Mouse (Mus musculus) adrenal gland, postnatal 14 days (tissue): Measurements from ENCODE around the gene Ssr4. TPM values are rescaled to one million over a fixed set of nuclear protein-coding genes. Genes with fewer than 3 reads are reported as not detected.
"Not testable (repeated sequence)": the region's sequence is repeated elsewhere in the genome, so short reads cannot be mapped to it uniquely, and the experiment has no call there.

ENCODE experiments used
- DNase-seq: peaks from one replicate; pipeline ENCODE4 v3.0.0; 2021; ENCODE audit warnings: mixed read lengths
- long read RNA-seq, 2 experiments: library from polyadenylated mRNA; stranded (forward); transcript quantifications; one replicate each; pipeline ENCODE4 v2.0.0; 2021
- total RNA-seq: library from RNA; stranded (reverse); gene quantifications from 2 replicates; pipeline ENCODE4 v1.2.3, GENCODE M21; 2021

Gene Ssr4
- total RNA-seq, result 148 and 176 TPM in 2 replicates
- long read RNA-seq, experiment 1, transcript Ssr4-201 (6 exons, 765 nt), result minor isoform, 27 of 151 reads
- long read RNA-seq, experiment 1, transcript Ssr4-208 (6 exons, 800 nt), result major isoform, 106 of 151 reads
- long read RNA-seq, experiment 1, partial matches to known transcripts, result 8 of 151 reads
- long read RNA-seq, experiment 1, other reads (novel, unspliced or antisense), result 10 of 151 reads
- long read RNA-seq, experiment 2, transcript Ssr4-201 (6 exons, 765 nt), result minor isoform, 29 of 114 reads
- long read RNA-seq, experiment 2, transcript Ssr4-208 (6 exons, 800 nt), result major isoform, 75 of 114 reads
- long read RNA-seq, experiment 2, partial matches to known transcripts, result 5 of 114 reads
- long read RNA-seq, experiment 2, other reads (novel, unspliced or antisense), result 4 of 114 reads

- peak; percentile 94 for DNase-seq
These were observed at the start of gene Ssr4, which contains the start of gene Idh3g for GRCm38 (mm10) chrX:73786364-73787224. TSS of gene Ssr4 (plus strand) at chrX:73787028. TSS of gene Idh3g (minus strand) at chrX:73786897.

- no peak for DNase-seq
These were observed 48.7 kb upstream of the Ssr4 start for GRCm38 (mm10) chrX:73738155-73738554.

GRCm38 (mm10) chrX:73739151-73739550 lies 47.7 kb upstream of the Ssr4 start:
- DNase-seq, result no peak

- DNase-seq, result not testable (repeated sequence)
These were observed 47.0 kb upstream of the Ssr4 start for GRCm38 (mm10) chrX:73739841-73740240.

- no peak for DNase-seq
These were observed 41.9 kb upstream of the Ssr4 start for GRCm38 (mm10) chrX:73744774-73745481.

- no peak for DNase-seq
These were observed 37.9 kb upstream of the Ssr4 start for GRCm38 (mm10) chrX:73748977-73749376.

GRCm38 (mm10) chrX:73756334-73757140 lies 30.3 kb upstream of the Ssr4 start, which contains the start of gene Plxnb3:
TSS of gene Plxnb3 (plus strand) at chrX:73757090.
- no peak for DNase-seq

GRCm38 (mm10) chrX:73758611-73759290 lies 28.1 kb upstream of the Ssr4 start:
- DNase-seq, result peak; percentile 30

- DNase-seq, result peak; percentile 86
These were observed 21.5 kb upstream of the Ssr4 start for GRCm38 (mm10) chrX:73765311-73765710.

GRCm38 (mm10) chrX:73767267-73767666 lies 19.6 kb upstream of the Ssr4 start:
- DNase-seq, result peak; percentile 34

GRCm38 (mm10) chrX:73774168-73774760 lies 12.6 kb upstream of the Ssr4 start, which contains the start of gene Srpk3:
TSS of gene Srpk3 (plus strand) at chrX:73774405.
- peak; percentile 13 for DNase-seq

- DNase-seq, result no peak
These were observed 11.9 kb upstream of the Ssr4 start for GRCm38 (mm10) chrX:73774802-73775483.

- no peak for DNase-seq
These were observed 4.6 kb upstream of the Ssr4 start for GRCm38 (mm10) chrX:73782227-73782626.

- DNase-seq, result no peak
These were observed 1.2 kb upstream of the Ssr4 start for GRCm38 (mm10) chrX:73785666-73786065.

GRCm38 (mm10) chrX:73787225-73787558 lies 364 bp downstream of the Ssr4 start:
- DNase-seq, result no peak

- peak; percentile 3 for DNase-seq
These were observed 1.7 kb downstream of the Ssr4 start for GRCm38 (mm10) chrX:73788501-73788900.

- no peak for DNase-seq
These were observed 6.2 kb downstream of the Ssr4 start for GRCm38 (mm10) chrX:73793039-73793438.

GRCm38 (mm10) chrX:73793505-73793904 lies 6.7 kb downstream of the Ssr4 start:
- DNase-seq, result no peak

GRCm38 (mm10) chrX:73797511-73797910 lies 10.7 kb downstream of the Ssr4 start:
- no peak for DNase-seq

- DNase-seq, result peak; percentile 87
These were observed 11.7 kb downstream of the Ssr4 start for GRCm38 (mm10) chrX:73798502-73798901.
